Mouse (Mus musculus) spleen, adult 2 months (tissue): Measurements from ENCODE around the gene Ppp1r32. TPM values are rescaled to one million over a fixed set of nuclear protein-coding genes. Genes with fewer than 3 reads are reported as not detected.

Source experiments
- DNase-seq, 2 experiments: peaks; one replicate each; pipeline versions ENCODE4 v3.0.0 to v3.0.0-alpha.2; 2012 to 2021; ENCODE audit warnings: low spot score in 2 of 2, low read depth in 1 of 2
- H3K27ac ChIP-seq: fragments of 200-500 bp; 2 replicates; pipeline ENCODE4 v1.5.1; 2012; ENCODE audit warnings: low read length, inconsistent platforms; ENCODE audit not compliant: insufficient read depth
- H3K27me3 ChIP-seq: fragments of 200-500 bp; 2 replicates; pipeline ENCODE4 v1.6.1; 2012; ENCODE audit warnings: mild to moderate bottlenecking, moderate library complexity, low read length, inconsistent platforms; ENCODE audit not compliant: control insufficient read depth, insufficient read depth
- H3K36me3 ChIP-seq: fragments of 200-500 bp; 2 replicates; pipeline ENCODE4 v1.6.1; 2012; ENCODE audit warnings: mild to moderate bottlenecking, low read length, inconsistent platforms; ENCODE audit not compliant: control insufficient read depth, insufficient read depth
- H3K4me1 ChIP-seq: fragments of 200-500 bp; 2 replicates; pipeline ENCODE4 v1.6.1; 2011; ENCODE audit warnings: inconsistent platforms; ENCODE audit not compliant: control insufficient read depth, insufficient read depth, insufficient read length
- H3K4me3 ChIP-seq: fragments of 200-500 bp; 2 replicates; pipeline ENCODE4 v1.5.1; 2011; ENCODE audit warnings: mild to moderate bottlenecking, inconsistent platforms; ENCODE audit not compliant: insufficient read depth, insufficient read length; ENCODE audit errors: extremely low read depth
- CTCF ChIP-seq: fragments of 200-500 bp; IDR thresholded peaks from 2 replicates; pipeline ENCODE4 v1.5.1; 2011; ENCODE audit warnings: mild to moderate bottlenecking, inconsistent platforms; ENCODE audit not compliant: insufficient read depth, insufficient read length, insufficient replicate concordance; ENCODE audit errors: extremely low read depth
- POLR2A ChIP-seq: fragments of 200-500 bp; IDR thresholded peaks from 2 replicates; pipeline ENCODE4 v1.6.1; 2011; ENCODE audit warnings: low read depth, low read length, inconsistent platforms
- WGBS: fragments of 180-500 bp; shearing (Covaris S2); methylation state at CpG from one replicate; pipeline ENCODE4 v1.1.7; 2018; 5-methylcytosine and 5-hydroxymethylcytosine counted together
- polyA plus RNA-seq: library from polyadenylated mRNA; depleted of rRNA; stranded (reverse); fragments of >200 nt; gene quantifications from 2 replicates; pipeline ENCODE4 v1.2.3, GENCODE M21; 2012

Ppp1r32 gene
- polyA plus RNA-seq, 1 experiment = 0.55 TPM

DNA sequence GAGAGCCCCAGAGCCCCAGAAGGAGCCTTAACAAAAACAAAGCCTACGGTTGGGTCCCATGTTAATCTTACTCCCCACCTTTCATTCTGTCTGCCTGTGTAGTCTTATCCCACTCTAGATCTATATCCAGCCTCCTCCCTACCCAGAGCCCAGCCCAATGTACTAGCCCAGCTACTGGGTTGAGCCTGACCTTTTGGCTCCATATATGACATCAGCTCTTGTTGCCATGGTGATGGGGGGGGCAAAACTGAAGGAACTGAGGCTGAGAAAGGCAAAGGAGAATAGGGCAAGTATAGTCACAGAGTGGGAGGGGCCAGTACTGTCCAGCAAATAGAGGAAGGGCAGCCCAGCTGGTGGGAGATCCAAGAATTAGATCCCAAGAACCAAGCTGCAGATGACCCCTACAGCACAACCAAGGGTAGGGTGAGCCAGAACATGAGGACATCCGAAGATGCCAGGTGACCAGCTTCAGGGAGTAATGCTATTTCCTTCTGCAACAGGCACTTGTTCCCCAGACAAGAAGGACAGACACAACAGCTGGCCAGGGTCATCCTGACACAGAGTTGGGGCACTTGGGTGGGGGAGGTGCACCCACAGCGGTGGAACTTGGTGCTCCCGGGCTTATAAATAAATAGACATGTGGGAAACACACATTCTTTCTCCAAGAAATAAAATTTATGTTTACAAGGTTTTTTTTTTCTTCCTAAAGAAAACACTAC is 27.9 kb downstream of the Ppp1r32 start:
- H3K4me1 ChIP-seq = peaks cover 9% of the 10 kb centered on the region; the same call in 1 of the 2 replicates
- no peaks in the 10 kb centered on the region for H3K36me3 ChIP-seq
- H3K27me3 ChIP-seq = peaks cover 16% of the 10 kb centered on the region
- H3K4me3 ChIP-seq = no peak overlapping the region
- no peak for TF ChIP-seq CTCF
- TF ChIP-seq POLR2A = no peak
- H3K27ac ChIP-seq = no peak overlapping the region
- WGBS = 68% methylated on average over 4 of the region's 4 CpGs
- DNase-seq = no peak

DNA sequence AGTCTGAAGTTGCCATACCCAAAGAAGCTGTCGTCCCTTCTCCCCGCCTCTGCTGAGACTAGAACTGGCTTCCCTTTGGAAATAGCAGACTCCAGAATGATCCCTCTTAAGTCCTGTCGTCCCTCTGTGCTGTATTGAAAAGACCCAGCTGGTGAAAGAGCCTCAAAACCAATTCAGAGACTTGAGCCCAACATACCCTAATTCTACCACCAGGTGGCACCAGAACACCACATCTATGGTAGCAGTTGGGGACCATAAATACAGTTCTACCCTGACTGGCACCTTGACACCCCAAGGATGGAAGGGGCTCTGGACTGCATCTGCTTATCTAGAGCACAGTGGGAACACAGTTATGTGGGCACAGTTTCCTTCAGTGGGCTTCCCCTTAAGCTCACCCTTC is 33.0 kb downstream of the Ppp1r32 start:
- Histone ChIP-seq H3K36me3 (no peaks in the 10 kb centered on the region), H3K27me3 (no peaks in the 10 kb centered on the region), H3K27ac (no peak overlapping the region), H3K4me3 (no peak overlapping the region), H3K4me1 (no peaks in the 10 kb centered on the region)
- DNase-seq = peak; percentile 41 to 46
- 14% methylated on average over 3 of the region's 3 CpGs for WGBS
- TF ChIP-seq CTCF = peak; percentile 53; the same call in 1 of the 2 replicates
- no peak for TF ChIP-seq POLR2A

DNA sequence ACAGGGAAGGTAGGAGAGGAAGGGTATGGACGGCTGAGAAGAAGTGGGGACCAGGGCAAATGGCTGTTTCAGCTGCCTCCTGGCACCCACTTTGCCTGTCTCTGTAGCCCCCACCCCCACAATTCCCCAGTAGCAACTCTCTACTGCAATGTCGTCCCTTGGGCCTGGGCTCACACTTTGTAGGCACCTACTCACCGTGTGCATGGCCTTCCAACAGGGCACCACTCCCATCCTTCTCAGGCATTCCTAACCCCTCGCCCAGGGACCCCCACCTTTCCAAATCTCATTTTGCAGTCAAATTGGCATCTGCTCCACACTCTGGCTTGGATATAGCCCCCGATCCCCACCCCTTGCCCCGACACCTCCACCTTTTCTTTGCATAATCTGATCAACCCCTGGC is 33.5 kb downstream of the Ppp1r32 start:
- DNase-seq = no peak
- no peaks in the 10 kb centered on the region for H3K4me1 ChIP-seq
- H3K4me3 ChIP-seq = no peak overlapping the region
- H3K27me3 ChIP-seq = no peaks in the 10 kb centered on the region
- TF ChIP-seq CTCF (no peak), POLR2A (no peak)
- WGBS = 77% methylated on average over 6 of the region's 6 CpGs
- no peak overlapping the region for H3K27ac ChIP-seq
- no peaks in the 10 kb centered on the region for H3K36me3 ChIP-seq

DNA sequence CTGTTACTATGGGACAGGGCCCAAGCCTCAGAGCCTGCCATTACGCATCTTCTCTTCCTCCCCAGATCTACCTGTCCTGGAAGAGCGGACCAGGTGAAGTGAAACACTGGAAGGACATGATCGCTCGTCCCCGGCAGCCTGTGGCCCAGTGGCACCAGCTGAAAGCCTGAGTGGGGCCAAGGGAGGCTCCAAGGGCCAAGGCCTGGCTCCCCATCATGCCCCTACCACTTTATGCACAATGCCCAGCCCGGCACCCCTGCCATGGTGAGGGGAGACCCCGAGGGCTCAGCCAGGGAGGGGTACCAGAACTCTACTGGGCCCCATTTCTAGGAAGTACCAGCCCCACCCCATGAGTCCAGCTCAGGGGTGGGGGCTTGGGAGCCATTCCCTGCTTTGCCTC is 34.5 kb downstream of the Ppp1r32 start:
- no peaks in the 10 kb centered on the region for H3K27me3 ChIP-seq
- TF ChIP-seq POLR2A = no peak
- TF ChIP-seq CTCF = no peak
- WGBS = 90% methylated on average over 7 of the region's 7 CpGs
- no peaks in the 10 kb centered on the region for H3K4me1 ChIP-seq
- H3K4me3 ChIP-seq = no peak overlapping the region
- H3K36me3 ChIP-seq = no peaks in the 10 kb centered on the region
- H3K27ac ChIP-seq = no peak overlapping the region
- no peak for DNase-seq

DNA sequence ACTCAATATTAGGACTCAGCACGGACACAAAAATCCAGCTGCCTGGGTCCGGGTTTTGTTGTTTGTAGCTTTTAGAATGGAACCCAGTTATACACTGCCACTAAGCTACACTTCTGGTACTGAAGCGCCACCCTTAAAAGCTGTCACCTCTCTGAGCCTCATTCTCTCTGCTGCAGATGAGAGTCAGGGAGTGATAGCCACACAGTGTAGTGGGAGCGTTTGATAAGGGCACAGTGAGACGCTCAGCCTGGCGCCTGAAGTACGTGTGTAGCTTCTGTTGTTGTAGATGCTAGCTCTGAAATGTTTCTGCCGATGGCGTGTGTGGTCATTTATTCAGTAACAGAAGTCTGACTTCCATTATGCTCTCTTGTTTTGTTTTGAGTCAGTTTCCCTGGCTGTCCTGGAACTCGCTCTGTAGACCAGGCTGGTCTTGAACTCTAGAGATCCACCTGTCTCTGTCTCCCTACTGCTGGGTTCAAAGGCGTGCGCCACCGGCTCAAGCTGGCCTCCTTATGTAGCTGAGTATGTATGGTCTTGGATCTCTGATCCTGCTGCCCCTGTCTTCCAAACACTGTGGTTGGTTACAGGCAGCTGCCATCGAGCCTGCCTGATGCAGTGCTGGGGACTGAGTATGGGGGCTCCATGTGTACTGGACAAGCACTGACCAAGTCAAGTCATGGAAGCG is 37.9 kb downstream of the Ppp1r32 start:
- Histone ChIP-seq H3K27me3 (no peaks in the 10 kb centered on the region), H3K4me1 (no peaks in the 10 kb centered on the region)

DNA sequence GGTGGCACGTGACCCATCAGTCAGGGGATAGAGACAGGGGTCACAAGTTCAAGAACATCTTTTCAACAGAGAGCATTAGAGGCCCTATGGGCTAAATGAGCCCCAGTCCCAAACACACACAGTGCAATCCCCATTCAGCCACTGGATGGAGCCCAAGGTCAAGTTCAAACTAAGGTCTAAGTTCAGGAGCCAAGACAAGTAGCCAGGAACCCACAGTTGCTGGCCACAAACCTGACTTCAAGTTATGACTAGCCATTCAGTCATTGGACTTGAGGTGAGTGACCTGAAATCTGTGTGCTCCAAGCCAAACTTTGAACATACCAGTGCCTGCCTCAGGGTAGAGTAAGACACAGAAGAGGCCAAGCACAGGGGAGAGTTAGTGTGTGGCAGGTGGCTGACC is 45.2 kb downstream of the Ppp1r32 start:
- H3K36me3 ChIP-seq = no peaks in the 10 kb centered on the region
- DNase-seq = no peak
- TF ChIP-seq POLR2A = no peak
- TF ChIP-seq CTCF = no peak
- no peaks in the 10 kb centered on the region for H3K27me3 ChIP-seq
- H3K4me1 ChIP-seq = no peaks in the 10 kb centered on the region
- H3K4me3 ChIP-seq = no peak overlapping the region
- WGBS = 73% methylated on average over 1 of the region's 1 CpGs
- no peak overlapping the region for H3K27ac ChIP-seq

More for the DNA sequence above, 37.9 kb downstream of the Ppp1r32 start:
- no peak overlapping the region for H3K4me3 ChIP-seq
- no peak for DNase-seq
- no peak for TF ChIP-seq POLR2A
- TF ChIP-seq CTCF = no peak
- WGBS = 91% methylated on average over 15 of the region's 15 CpGs
- H3K36me3 ChIP-seq = no peaks in the 10 kb centered on the region
- H3K27ac ChIP-seq = no peak overlapping the region

DNA sequence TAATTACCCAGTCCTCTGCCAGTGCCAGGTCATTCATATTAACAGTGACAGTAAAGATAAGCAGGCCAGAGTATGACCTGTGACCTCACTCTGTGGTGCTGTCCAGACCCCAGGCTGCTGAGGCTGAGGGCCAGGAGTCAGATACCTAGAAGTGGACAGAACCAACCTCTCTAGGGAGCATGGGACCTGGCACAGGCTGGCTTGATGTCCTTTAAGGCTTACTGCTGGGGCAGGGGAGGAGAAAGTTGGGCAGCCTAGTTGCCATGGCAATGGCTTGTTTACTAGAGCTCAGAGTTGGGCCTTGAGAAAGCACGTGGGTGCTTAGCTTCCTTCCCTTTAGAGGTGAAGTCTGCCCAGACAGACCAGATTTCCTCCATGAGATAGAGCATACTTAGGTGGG is 46.0 kb downstream of the Ppp1r32 start:
- Histone ChIP-seq H3K4me3 (no peak overlapping the region), H3K4me1 (no peaks in the 10 kb centered on the region), H3K27ac (no peak overlapping the region), H3K27me3 (no peaks in the 10 kb centered on the region), H3K36me3 (no peaks in the 10 kb centered on the region)
- no peak for DNase-seq
- TF ChIP-seq POLR2A (no peak), CTCF (no peak)
- 8% methylated on average over 1 of the region's 1 CpGs for WGBS
